Mouse (Mus musculus): ENCODE measurements around the gene Gimap9. TPM values are rescaled to one million over a fixed set of nuclear protein-coding genes. Genes with fewer than 3 reads are reported as not detected.

The Gimap9 gene
- total RNA-seq, 2 experiments from 2014 or later, result 0.48 to 1.1 TPM

- no peak for DNase-seq (ENCODE audit: low spot score in 2 of 2)
Measured at GRCm38 (mm10) chr6:48685694-48686665, 10.1 kb downstream of the Gimap9 start.

GRCm38 (mm10) chr6:48687077-48687476, 11.1 kb downstream of the Gimap9 start:
- no peak for DNase-seq (ENCODE audit: low spot score in 2 of 2)

GRCm38 (mm10) chr6:48689320-48689719, 13.4 kb downstream of the Gimap9 start:
- DNase-seq (ENCODE audit: low spot score in 2 of 2), result no peak

- DNase-seq (ENCODE audit: low spot score in 2 of 2), result no peak
Measured at GRCm38 (mm10) chr6:48692962-48693361, 17.0 kb downstream of the Gimap9 start.

GRCm38 (mm10) chr6:48696830-48697554, 21.1 kb downstream of the Gimap9 start:
- no peak for DNase-seq (ENCODE audit: low spot score in 2 of 2)

- no peak for DNase-seq (ENCODE audit: low spot score in 2 of 2)
Measured at GRCm38 (mm10) chr6:48697555-48697930, 21.6 kb downstream of the Gimap9 start.

GRCm38 (mm10) chr6:48698066-48698856, 22.3 kb downstream of the Gimap9 start:
- DNase-seq (ENCODE audit: low spot score in 2 of 2), result no peak

GRCm38 (mm10) chr6:48698888-48699287, 23.0 kb downstream of the Gimap9 start:
- DNase-seq (ENCODE audit: low spot score in 2 of 2), result no peak

GRCm38 (mm10) chr6:48700251-48701075, 24.5 kb downstream of the Gimap9 start:
- no peak for DNase-seq (ENCODE audit: low spot score in 2 of 2)

GRCm38 (mm10) chr6:48702146-48702545, 26.2 kb downstream of the Gimap9 start:
- no peak for DNase-seq (ENCODE audit: low spot score in 2 of 2)

GRCm38 (mm10) chr6:48702601-48703000, 26.7 kb downstream of the Gimap9 start:
- no peak for DNase-seq (ENCODE audit: low spot score in 2 of 2)

- no peak for DNase-seq (ENCODE audit: low spot score in 2 of 2)
Measured at GRCm38 (mm10) chr6:48704146-48704545, 28.2 kb downstream of the Gimap9 start.

GRCm38 (mm10) chr6:48706130-48706529, 30.2 kb downstream of the Gimap9 start:
- no peak for DNase-seq (ENCODE audit: low spot score in 2 of 2)

- DNase-seq (ENCODE audit: low spot score in 2 of 2), result no peak
Measured at GRCm38 (mm10) chr6:48718455-48718854, 42.5 kb downstream of the Gimap9 start, which contains the start of the genes Gm28053 and Gimap7. Gm28053 (plus strand) TSS chr6:48718607. Gimap7 (plus strand) TSS chr6:48718621.

GRCm38 (mm10) chr6:48720326-48720725, 44.4 kb downstream of the Gimap9 start:
- no peak for DNase-seq (ENCODE audit: low spot score in 2 of 2)

- DNase-seq (ENCODE audit: low spot score in 2 of 2), result no peak
Measured at GRCm38 (mm10) chr6:48723468-48723867, 47.5 kb downstream of the Gimap9 start.

- peak in 1 of 2 experiments; percentile 19 for DNase-seq (ENCODE audit: low spot score in 2 of 2)
Measured at GRCm38 (mm10) chr6:48725476-48725875, 49.5 kb downstream of the Gimap9 start.

- DNase-seq (ENCODE audit: low spot score in 2 of 2), result no peak
Measured at GRCm38 (mm10) chr6:48727761-48728160, 51.8 kb downstream of the Gimap9 start.
